Mouse (Mus musculus): ENCODE measurements around the gene Ier5l. TPM values are rescaled to one million over a fixed set of nuclear protein-coding genes. Genes with fewer than 3 reads are reported as not detected.
A peak's percentile ranks its signal among the peaks of the same experiment; 100 is the strongest.

The Ier5l gene
- polyA plus RNA-seq, 1 experiment from 2014 or later, result 2.8 TPM

DNA sequence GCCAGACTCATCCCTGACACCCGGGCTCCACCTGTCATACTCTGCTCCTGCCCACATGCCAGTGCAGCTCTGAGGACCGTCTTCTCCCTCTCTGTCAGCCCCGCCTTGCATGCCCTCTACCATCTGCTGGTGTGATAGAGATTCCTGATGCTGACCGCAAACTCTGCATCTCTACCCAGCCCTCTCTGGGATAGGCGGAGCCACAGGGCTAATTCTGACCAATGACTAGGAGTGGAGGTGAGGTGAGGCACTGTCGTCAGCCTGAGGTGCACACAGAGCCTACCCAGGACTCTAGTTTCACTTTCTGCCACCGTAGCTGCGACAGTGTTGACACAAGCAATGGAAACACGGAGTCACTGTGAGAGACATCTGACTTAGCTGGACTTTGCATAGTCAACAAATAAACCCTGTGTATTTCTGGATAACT lies 10.1 kb downstream of the Ier5l start:
- peaks cover 12% of the 10 kb centered on the region for H3K27me3 ChIP-seq (replicated peaks; ENCODE audit: low read depth, poor library complexity, severe bottlenecking)
- H3K9me3 ChIP-seq, result no peaks in the 10 kb centered on the region
- peak overlapping the region; percentile 44 for H3K27ac ChIP-seq (replicated peaks)
- WGBS, result 3% methylated on average over 9 of the region's 9 CpGs
- H3K36me3 ChIP-seq (replicated peaks), result peaks cover 7% of the 10 kb centered on the region
- H3K4me1 ChIP-seq, result peaks cover 53% of the 10 kb centered on the region
- DNase-seq (ENCODE audit: low spot score), result peak; percentile 71
- peak overlapping the region; percentile 46 for H3K4me3 ChIP-seq

DNA sequence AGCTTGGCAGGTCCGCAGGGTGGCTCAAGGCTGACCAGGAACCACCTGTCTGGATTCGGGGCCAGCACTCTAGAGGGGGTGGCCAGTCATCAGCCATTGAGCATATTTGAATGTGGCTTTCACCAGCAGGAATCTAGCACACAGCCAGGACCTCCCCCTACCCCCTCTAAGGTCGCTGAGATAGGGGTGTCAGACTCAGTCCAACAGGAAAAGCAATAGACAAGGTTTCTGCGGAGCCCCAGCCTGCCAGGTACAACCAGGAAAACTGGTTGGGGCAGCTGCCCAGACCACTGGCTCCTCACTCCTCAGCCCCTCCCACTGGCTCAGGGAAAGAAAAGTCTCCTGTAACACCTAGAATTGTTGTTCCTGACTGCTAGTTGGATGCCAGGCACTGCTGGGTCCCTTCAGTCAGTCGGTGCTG lies 10.7 kb downstream of the Ier5l start:
- H3K4me3 ChIP-seq, result peak overlapping the region; percentile 46
- DNase-seq (ENCODE audit: low spot score), result peak; percentile 67

GRCm38 (mm10) chr2:30459241-30459640 lies 14.8 kb downstream of the Ier5l start:
- Histone ChIP-seq H3K4me3 (no peak overlapping the region), H3K27me3 (replicated peaks; ENCODE audit: low read depth, poor library complexity, severe bottlenecking) (no peaks in the 10 kb centered on the region), H3K9me3 (no peaks in the 10 kb centered on the region), H3K4me1 (peaks cover 33% of the 10 kb centered on the region), H3K27ac (replicated peaks) (no peak overlapping the region), H3K36me3 (replicated peaks) (peaks cover 14% of the 10 kb centered on the region)
- WGBS, result 92% methylated on average over 6 of the region's 6 CpGs
- no peak for DNase-seq (ENCODE audit: low spot score)

More for the DNA sequence above, 10.7 kb downstream of the Ier5l start:
- 23% methylated on average over 5 of the region's 5 CpGs for WGBS
- Histone ChIP-seq H3K27ac (replicated peaks) (peak overlapping the region; percentile 44), H3K9me3 (no peaks in the 10 kb centered on the region), H3K36me3 (replicated peaks) (peaks cover 10% of the 10 kb centered on the region), H3K4me1 (peaks cover 47% of the 10 kb centered on the region), H3K27me3 (replicated peaks; ENCODE audit: low read depth, poor library complexity, severe bottlenecking) (peaks cover 6% of the 10 kb centered on the region; the same call in 1 of the 2 replicates)

DNA sequence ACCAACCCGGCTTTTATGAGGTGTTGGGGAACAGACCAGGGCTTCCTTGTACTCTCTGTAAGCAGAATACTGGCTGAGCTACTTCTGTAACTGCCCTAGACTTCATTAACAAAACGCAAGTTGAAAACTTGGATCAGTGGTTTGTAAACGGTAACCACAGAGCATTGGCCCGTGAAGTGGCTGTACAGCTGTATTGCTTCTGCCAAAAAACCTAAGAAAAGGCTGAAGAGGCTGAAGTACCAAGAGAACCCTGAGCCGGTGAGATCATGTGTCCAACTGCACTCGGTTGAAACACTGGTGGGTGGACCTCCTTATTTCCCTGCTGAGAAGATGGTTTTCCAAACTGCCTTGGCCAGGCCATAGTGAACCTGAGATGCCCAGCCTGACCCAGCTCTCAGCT lies 15.7 kb downstream of the Ier5l start:
- DNase-seq (ENCODE audit: low spot score), result no peak
- H3K4me3 ChIP-seq, result no peak overlapping the region
- WGBS, result 89% methylated on average over 6 of the region's 6 CpGs
- peaks cover 28% of the 10 kb centered on the region for H3K4me1 ChIP-seq
- H3K27ac ChIP-seq (replicated peaks), result no peak overlapping the region
- H3K36me3 ChIP-seq (replicated peaks), result peaks cover 20% of the 10 kb centered on the region
- H3K9me3 ChIP-seq, result no peaks in the 10 kb centered on the region
- H3K27me3 ChIP-seq (replicated peaks; ENCODE audit: low read depth, poor library complexity, severe bottlenecking), result no peaks in the 10 kb centered on the region

DNA sequence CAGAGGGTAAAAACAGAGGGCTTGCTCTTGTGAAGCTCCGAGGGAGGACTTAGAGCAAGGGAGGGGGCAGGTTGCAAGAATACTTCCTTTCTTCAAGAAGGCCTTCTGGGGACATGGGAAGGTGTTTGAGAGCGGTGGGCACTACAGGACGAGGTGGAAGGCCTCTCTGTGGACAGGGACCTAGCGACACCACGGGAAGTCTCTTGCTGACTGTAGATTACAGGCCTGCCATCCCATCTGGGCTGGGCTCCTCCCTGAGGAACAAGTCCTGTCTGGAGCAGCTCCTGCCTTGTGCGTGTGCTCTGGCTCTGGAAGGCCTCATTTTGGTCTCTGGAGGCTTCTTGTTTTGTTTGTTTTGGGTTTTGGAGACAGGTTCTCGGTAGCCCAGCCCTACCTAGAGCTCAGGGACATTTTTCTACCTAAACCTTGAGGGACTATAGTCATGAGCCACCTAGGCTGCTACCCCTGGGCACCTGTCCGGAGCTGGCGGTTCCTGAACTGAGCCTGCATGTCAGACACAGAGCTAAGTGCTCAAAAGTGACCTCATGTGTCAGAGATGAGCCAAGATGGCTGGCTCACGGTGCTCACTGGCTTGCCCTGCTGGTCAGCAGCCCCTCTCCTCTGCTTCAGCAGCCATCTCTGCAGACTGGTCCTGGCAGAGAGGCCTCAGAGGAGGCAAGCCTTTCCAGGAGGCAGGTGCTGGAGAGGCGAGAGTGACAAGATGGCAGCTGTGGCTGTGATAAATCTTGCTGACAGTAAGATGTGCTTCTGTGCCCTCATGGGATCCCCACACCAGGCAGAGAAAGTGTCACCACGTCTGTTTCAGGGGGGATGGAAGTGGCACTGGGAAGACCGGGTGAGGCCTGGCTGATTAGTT lies 17.7 kb downstream of the Ier5l start:
- Histone ChIP-seq H3K36me3 (replicated peaks) (peaks cover 17% of the 10 kb centered on the region), H3K27me3 (replicated peaks; ENCODE audit: low read depth, poor library complexity, severe bottlenecking) (no peaks in the 10 kb centered on the region), H3K9me3 (no peaks in the 10 kb centered on the region), H3K27ac (replicated peaks) (peak overlapping the region; percentile 69; the same call in 1 of the 2 replicates), H3K4me3 (no peak overlapping the region), H3K4me1 (peaks cover 33% of the 10 kb centered on the region)
- no peak for DNase-seq (ENCODE audit: low spot score)
- WGBS, result 73% methylated on average over 13 of the region's 13 CpGs

GRCm38 (mm10) chr2:30454587-30454986 lies 19.4 kb downstream of the Ier5l start:
- Histone ChIP-seq H3K27ac (replicated peaks) (0 out of 2 replicates have a peak overlapping the region, but pooled peaks have one; percentile 11), H3K36me3 (replicated peaks) (peaks cover 31% of the 10 kb centered on the region), H3K4me1 (peaks cover 33% of the 10 kb centered on the region), H3K9me3 (peaks cover 10% of the 10 kb centered on the region; the same call in 1 of the 2 replicates), H3K27me3 (replicated peaks; ENCODE audit: low read depth, poor library complexity, severe bottlenecking) (no peaks in the 10 kb centered on the region), H3K4me3 (no peak overlapping the region)
- no peak for DNase-seq (ENCODE audit: low spot score)
- 87% methylated on average over 5 of the region's 5 CpGs for WGBS

DNA sequence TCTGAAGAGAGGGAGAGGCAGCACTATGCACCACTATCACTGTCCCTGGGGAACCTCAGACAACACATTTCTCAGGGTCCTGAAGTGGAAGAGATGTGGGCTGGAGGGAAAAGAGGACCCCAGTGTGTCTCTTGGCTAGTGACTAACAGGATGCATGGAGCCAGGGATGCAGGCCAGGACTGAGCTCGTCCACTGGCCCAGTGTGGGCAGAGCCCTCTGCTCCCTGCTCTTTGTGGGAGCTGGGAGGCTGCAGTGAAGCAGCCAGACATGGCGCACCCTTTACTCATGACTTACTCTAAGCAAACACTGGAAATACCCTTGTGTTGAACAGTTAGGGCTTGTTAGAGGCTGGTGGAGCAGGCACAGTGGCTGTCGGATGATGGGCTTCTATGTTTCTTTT lies 20.4 kb downstream of the Ier5l start:
- H3K36me3 ChIP-seq (replicated peaks), result peaks cover 34% of the 10 kb centered on the region
- 0 out of 2 replicates have a peak overlapping the region, but pooled peaks have one; percentile 40 for H3K27ac ChIP-seq (replicated peaks)
- no peak overlapping the region for H3K4me3 ChIP-seq
- peaks cover 14% of the 10 kb centered on the region; the same call in 1 of the 2 replicates for H3K9me3 ChIP-seq
- H3K27me3 ChIP-seq (replicated peaks; ENCODE audit: low read depth, poor library complexity, severe bottlenecking), result no peaks in the 10 kb centered on the region
- WGBS, result 85% methylated on average over 3 of the region's 3 CpGs
- peaks cover 33% of the 10 kb centered on the region for H3K4me1 ChIP-seq
- no peak for DNase-seq (ENCODE audit: low spot score)

- no peak overlapping the region for H3K27ac ChIP-seq (replicated peaks)
- 91% methylated on average over 3 of the region's 3 CpGs for WGBS
- H3K4me1 ChIP-seq, result peaks cover 43% of the 10 kb centered on the region
- H3K4me3 ChIP-seq, result no peak overlapping the region
- no peak for DNase-seq (ENCODE audit: low spot score)
- H3K27me3 ChIP-seq (replicated peaks; ENCODE audit: low read depth, poor library complexity, severe bottlenecking), result no peaks in the 10 kb centered on the region
- H3K9me3 ChIP-seq, result peaks cover 14% of the 10 kb centered on the region; the same call in 1 of the 2 replicates
- H3K36me3 ChIP-seq (replicated peaks), result peaks cover 55% of the 10 kb centered on the region
These were observed 22.5 kb downstream of the Ier5l start for GRCm38 (mm10) chr2:30451525-30451924.

DNA sequence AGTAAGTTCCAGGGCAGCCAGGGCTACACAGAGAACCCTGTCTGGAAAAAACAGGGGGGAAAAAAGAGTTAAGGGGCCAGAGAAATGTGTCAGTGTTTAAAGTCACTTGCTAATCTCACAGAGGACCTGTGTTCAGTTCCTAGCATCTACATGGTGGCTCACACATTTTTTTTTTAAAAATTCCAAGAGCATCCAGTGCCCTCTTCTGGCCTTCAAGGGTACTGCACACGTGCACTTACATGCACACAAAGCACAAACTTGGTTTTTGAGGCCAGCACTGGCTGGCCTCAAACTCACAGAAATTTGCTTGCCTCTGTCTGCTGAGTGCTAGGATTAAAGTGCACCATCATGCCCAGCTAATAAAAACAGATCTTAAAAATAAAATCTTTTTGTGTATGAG lies 23.5 kb downstream of the Ier5l start:
- WGBS, result 66% methylated on average over 1 of the region's 1 CpGs
- H3K9me3 ChIP-seq, result peaks cover 14% of the 10 kb centered on the region; the same call in 1 of the 2 replicates
- no peak overlapping the region for H3K27ac ChIP-seq (replicated peaks)
- no peak overlapping the region for H3K4me3 ChIP-seq
- H3K27me3 ChIP-seq (replicated peaks; ENCODE audit: low read depth, poor library complexity, severe bottlenecking), result no peaks in the 10 kb centered on the region
- H3K36me3 ChIP-seq (replicated peaks), result peaks cover 65% of the 10 kb centered on the region
- H3K4me1 ChIP-seq, result peaks cover 44% of the 10 kb centered on the region
- no peak for DNase-seq (ENCODE audit: low spot score)

- WGBS, result 87% methylated on average over 7 of the region's 7 CpGs
- peaks cover 14% of the 10 kb centered on the region; the same call in 1 of the 2 replicates for H3K9me3 ChIP-seq
- H3K27ac ChIP-seq (replicated peaks), result peak overlapping the region; percentile 98
- no peaks in the 10 kb centered on the region for H3K27me3 ChIP-seq (replicated peaks; ENCODE audit: low read depth, poor library complexity, severe bottlenecking)
- H3K4me1 ChIP-seq, result peaks cover 61% of the 10 kb centered on the region
- H3K36me3 ChIP-seq (replicated peaks), result peaks cover 76% of the 10 kb centered on the region
- no peak for DNase-seq (ENCODE audit: low spot score)
- H3K4me3 ChIP-seq, result no peak overlapping the region
These were observed 25.6 kb downstream of the Ier5l start for GRCm38 (mm10) chr2:30448371-30448770.

- peaks cover 82% of the 10 kb centered on the region for H3K36me3 ChIP-seq (replicated peaks)
- H3K27ac ChIP-seq (replicated peaks), result peak overlapping the region; percentile 98
- DNase-seq (ENCODE audit: low spot score), result no peak
- no peak overlapping the region for H3K4me3 ChIP-seq
- H3K9me3 ChIP-seq, result peaks cover 14% of the 10 kb centered on the region; the same call in 1 of the 2 replicates
- no peaks in the 10 kb centered on the region for H3K27me3 ChIP-seq (replicated peaks; ENCODE audit: low read depth, poor library complexity, severe bottlenecking)
- peaks cover 63% of the 10 kb centered on the region for H3K4me1 ChIP-seq
- 79% methylated on average over 10 of the region's 10 CpGs for WGBS
These were observed 26.9 kb downstream of the Ier5l start for GRCm38 (mm10) chr2:30446891-30447826.

GRCm38 (mm10) chr2:30445312-30445711 lies 28.7 kb downstream of the Ier5l start:
- peak overlapping the region; percentile 98 for H3K27ac ChIP-seq (replicated peaks)
- WGBS, result 4% methylated on average over 2 of the region's 2 CpGs
- peaks cover 11% of the 10 kb centered on the region; the same call in 1 of the 2 replicates for H3K9me3 ChIP-seq
- H3K4me3 ChIP-seq, result peak overlapping the region; percentile 23
- peaks cover 81% of the 10 kb centered on the region for H3K36me3 ChIP-seq (replicated peaks)
- DNase-seq (ENCODE audit: low spot score), result peak; percentile 88
- H3K27me3 ChIP-seq (replicated peaks; ENCODE audit: low read depth, poor library complexity, severe bottlenecking), result no peaks in the 10 kb centered on the region
- H3K4me1 ChIP-seq, result peaks cover 80% of the 10 kb centered on the region
